9 mouse cellular contexts compared by ENCODE assay signal in genomic region chr1:131846255-131846654, GRCm38 (mm10). TPM values are rescaled to one million over a fixed set of nuclear protein-coding genes. Genes with fewer than 3 reads are reported as not detected.
A peak's percentile ranks its signal among the peaks of the same experiment; 100 is the strongest.
DNase-seq lines count a peak whose midpoint lies in the region; ATAC-seq and TF ChIP-seq lines count a peak whose summit lies in the region.
"Had no signal": no experiment of that assay in that cellular context is flagged by ENCODE, and none has a peak within 500 bp of the region (broad histone marks: within the 10 kb centered on the region; RNA-seq: fewer than 3 reads in every experiment).

No protein-coding gene starts in this region.

- TF ChIP-seq POLR2A in embryonic fibroblast, embryonic 13.5 days (IDR thresholded peaks at IDR 0.05; ENCODE audit: low read depth, low read length), result no peak
- TF ChIP-seq POLR2A in lung, adult 2 months (IDR thresholded peaks at IDR 0.05; ENCODE audit: borderline replicate concordance, extremely low read depth, low read depth, low read length), result no peak

- no peaks in the 10 kb centered on the region for H3K4me1 ChIP-seq in embryonic fibroblast, embryonic 13.5 days (ENCODE audit: control insufficient read depth, insufficient read depth, low read length)
- no peaks in the 10 kb centered on the region for H3K4me1 ChIP-seq in lung, adult 2 months (ENCODE audit: control insufficient read depth, insufficient read depth, low read length)
- H3K4me1 ChIP-seq in midbrain, embryonic 11.5 days (ENCODE audit: control insufficient read depth, insufficient read depth, low read length), result no peaks in the 10 kb centered on the region

- ATAC-seq in midbrain, embryonic 11.5 days (ENCODE audit: low FRiP score), result no peak

- no peak overlapping the region for H3K9ac ChIP-seq in midbrain, embryonic 11.5 days (ENCODE audit: low read length)

- H3K27me3 ChIP-seq in midbrain, embryonic 11.5 days (ENCODE audit: control insufficient read depth, insufficient read depth, low read length), result no peaks in the 10 kb centered on the region

- DNase-seq in urinary bladder, adult 18-20 months (ENCODE audit: low spot score in 2 of 2), result peak; percentile 18 to 35
- no peak for DNase-seq in urinary bladder, postnatal 4 days (ENCODE audit: low spot score in 2 of 2)
- peak; percentile 75 for DNase-seq in adrenal gland, postnatal 25 days
- peak; percentile 55 for DNase-seq in kidney, postnatal 14 days
- peak; percentile 63 for DNase-seq in lung, adult 2 months
- DNase-seq in right cerebral cortex, postnatal 25 days, result peak; percentile 40
- DNase-seq in midbrain, embryonic 11.5 days (ENCODE audit: low spot score, missing footprints), result no peak

- peaks cover 3% of the 10 kb centered on the region; the same call in 1 of the 2 replicates for H3K36me3 ChIP-seq in midbrain, embryonic 11.5 days (ENCODE audit: control insufficient read depth, insufficient read depth, low read length)

- H3K9me3 ChIP-seq in midbrain, embryonic 11.5 days (ENCODE audit: control insufficient read depth, low read length), result no peaks in the 10 kb centered on the region

- no peak overlapping the region for H3K4me3 ChIP-seq in embryonic fibroblast, embryonic 13.5 days (ENCODE audit: insufficient read depth, low read length)
- no peak overlapping the region for H3K4me3 ChIP-seq in lung, adult 2 months (replicated peaks; ENCODE audit: extremely low read depth, low read depth, low read length)
- H3K4me3 ChIP-seq in midbrain, embryonic 11.5 days (ENCODE audit: low read depth, low read length), result no peak overlapping the region
- H3K4me3 ChIP-seq: erythroblast, embryonic 14.5 days had no signal

- peak; percentile 44; the same call in 1 of the 2 replicates for TF ChIP-seq CTCF in embryonic fibroblast, embryonic 13.5 days (IDR thresholded peaks at IDR 0.05; ENCODE audit: borderline replicate concordance, insufficient read depth, low read length)
- peak; percentile 76 for TF ChIP-seq CTCF in lung, adult 2 months (IDR thresholded peaks at IDR 0.05; ENCODE audit: insufficient read depth, low read length)

- 64% methylated on average over 5 of the region's 5 CpGs for WGBS in lung, adult 2 months
- WGBS in midbrain, embryonic 11.5 days, result 79% methylated on average over 5 of the region's 5 CpGs

- no peak overlapping the region for H3K4me2 ChIP-seq in midbrain, embryonic 11.5 days

- no peak overlapping the region for H3K27ac ChIP-seq in embryonic fibroblast, embryonic 13.5 days (ENCODE audit: insufficient read depth, low read length)
- no peak overlapping the region for H3K27ac ChIP-seq in midbrain, embryonic 11.5 days (ENCODE audit: low read depth, low read length)

RNA-seq across cellular contexts. Expression of gene Slc41a1, which starts 19.0 kb away (rescaled TPM):
- total RNA-seq in adrenal gland, postnatal 25 days (2021), result 60.7 and 74.8 TPM in 2 replicates
- 21.1 and 22.7 TPM in 2 replicates for polyA plus RNA-seq in embryonic fibroblast, embryonic 13.5 days (2011; ENCODE audit: insufficient read length, low read depth, missing spikeins)
- polyA plus RNA-seq in lung, adult 2 months (2012; rRNA removed), result 48.5 and 61.2 TPM in 2 replicates
- polyA plus RNA-seq in midbrain, embryonic 11.5 days (2014; fragmentation: Nextera tagmentation; extraction: Ambion mirVana), result 10.0 and 11.4 TPM in 2 replicates

RNA-seq across cellular contexts. Expression of gene Rab29, which starts 20.8 kb away (rescaled TPM):
- total RNA-seq in adrenal gland, postnatal 25 days (2021), result 15.9 and 21.3 TPM in 2 replicates
- 16.6 and 23.8 TPM in 2 replicates for polyA plus RNA-seq in embryonic fibroblast, embryonic 13.5 days (2011; ENCODE audit: insufficient read length, low read depth, missing spikeins)
- polyA plus RNA-seq in lung, adult 2 months (2012; rRNA removed), result 22.2 and 31.5 TPM in 2 replicates
- polyA plus RNA-seq in midbrain, embryonic 11.5 days (2014; fragmentation: Nextera tagmentation; extraction: Ambion mirVana), result 12.5 and 15.0 TPM in 2 replicates

RNA-seq across cellular contexts. Expression of gene Pm20d1, which starts 49.1 kb away (rescaled TPM):
- total RNA-seq in adrenal gland, postnatal 25 days (2021), result 14.9 and 15.5 TPM in 2 replicates
- polyA plus RNA-seq in embryonic fibroblast, embryonic 13.5 days (2011; ENCODE audit: insufficient read length, low read depth, missing spikeins), result 0.54 and 0.57 TPM in 2 replicates
- polyA plus RNA-seq in lung, adult 2 months (2012; rRNA removed), result 1.8 and 2.6 TPM in 2 replicates
- 0.82 and 1.5 TPM in 2 replicates for polyA plus RNA-seq in midbrain, embryonic 11.5 days (2014; fragmentation: Nextera tagmentation; extraction: Ambion mirVana)
- polyA plus RNA-seq: erythroblast, embryonic 14.5 days had no signal

Comparison
In these comparisons a context has a peak if more than half of its experiments do, and no peak if none do; other contexts are left out.
1. DNase-seq: peak in urinary bladder, adult 18-20 months (2 of 2), adrenal gland, postnatal 25 days (single experiment), kidney, postnatal 14 days (single experiment), lung, adult 2 months (single experiment) and right cerebral cortex, postnatal 25 days (single experiment); none in urinary bladder, postnatal 4 days (0 of 2) and midbrain, embryonic 11.5 days (single experiment).